Mouse (Mus musculus) testis, adult 2 months (tissue): Measurements from ENCODE around the gene Arhgap15. TPM values are rescaled to one million over a fixed set of nuclear protein-coding genes. Genes with fewer than 3 reads are reported as not detected.

Experiments
- H3K27ac ChIP-seq: fragments of 200-500 bp; 2 replicates; pipeline ENCODE4 v1.5.1; 2012; ENCODE audit warnings: low read depth, low read length; ENCODE audit not compliant: control insufficient read depth, insufficient read depth
- H3K27me3 ChIP-seq: fragments of 200-500 bp; 2 replicates; pipeline ENCODE4 v1.6.1; 2012; ENCODE audit warnings: mild to moderate bottlenecking, low read length, moderate library complexity; ENCODE audit not compliant: control insufficient read depth, insufficient read depth
- H3K36me3 ChIP-seq: fragments of 200-500 bp; 2 replicates; pipeline ENCODE4 v1.6.1; 2012; ENCODE audit warnings: mild to moderate bottlenecking, low read length; ENCODE audit not compliant: control insufficient read depth, insufficient read depth
- H3K4me1 ChIP-seq: fragments of 200-500 bp; 2 replicates; pipeline ENCODE4 v1.6.1; 2012; ENCODE audit warnings: low read length; ENCODE audit not compliant: control insufficient read depth, insufficient read depth
- H3K4me3 ChIP-seq: fragments of 200-500 bp; 2 replicates; pipeline ENCODE4 v1.5.1; 2012; ENCODE audit warnings: low read depth, mild to moderate bottlenecking, low read length, moderate library complexity, mixed read lengths; ENCODE audit not compliant: control insufficient read depth
- CTCF ChIP-seq: fragments of 200-500 bp; IDR thresholded peaks from 2 replicates; pipeline ENCODE4 v1.5.1; 2012; ENCODE audit warnings: low read depth, mild to moderate bottlenecking, inconsistent platforms, low read length, moderate library complexity; ENCODE audit not compliant: control insufficient read depth, insufficient read depth, insufficient replicate concordance
- POLR2A ChIP-seq: fragments of 200-500 bp; IDR thresholded peaks from 2 replicates; pipeline ENCODE4 v1.6.1; 2012; ENCODE audit warnings: low read depth, mild to moderate bottlenecking, inconsistent platforms, low read length, moderate library complexity; ENCODE audit not compliant: control insufficient read depth
- polyA plus RNA-seq: library from polyadenylated mRNA; depleted of rRNA; stranded (reverse); fragments of >200 nt; gene quantifications from 2 replicates; pipeline ENCODE4 v1.2.3, GENCODE M21; 2012

Arhgap15 gene
- polyA plus RNA-seq, 1 experiment: 0.43 TPM

- H3K36me3 ChIP-seq: no peaks in the 10 kb centered on the region
- TF ChIP-seq POLR2A (no peak), CTCF (no peak)
- H3K27me3 ChIP-seq: no peaks in the 10 kb centered on the region
- H3K4me1 ChIP-seq: peaks cover 3% of the 10 kb centered on the region; the same call in 1 of the 2 replicates
- no peak overlapping the region for H3K27ac ChIP-seq
- no peak overlapping the region for H3K4me3 ChIP-seq
Observed at GRCm38 (mm10) chr2:44313573-44313972, 564.9 kb downstream of the Arhgap15 start.

- no peak overlapping the region for H3K27ac ChIP-seq
- 0 out of 2 replicates have a peak, but pooled peaks cover 2% of the 10 kb centered on the region for H3K4me1 ChIP-seq
- H3K36me3 ChIP-seq: no peaks in the 10 kb centered on the region
- H3K4me3 ChIP-seq: no peak overlapping the region
- no peak for TF ChIP-seq CTCF
- TF ChIP-seq POLR2A: no peak
- H3K27me3 ChIP-seq: no peaks in the 10 kb centered on the region
Observed at GRCm38 (mm10) chr2:44318436-44318835, 569.8 kb downstream of the Arhgap15 start.

GRCm38 (mm10) chr2:44319479-44319878 lies 570.9 kb downstream of the Arhgap15 start:
- Histone ChIP-seq H3K36me3 (no peaks in the 10 kb centered on the region), H3K4me1 (0 out of 2 replicates have a peak, but pooled peaks cover 2% of the 10 kb centered on the region), H3K27me3 (no peaks in the 10 kb centered on the region), H3K27ac (no peak overlapping the region), H3K4me3 (no peak overlapping the region)
- no peak for TF ChIP-seq CTCF
- no peak for TF ChIP-seq POLR2A

GRCm38 (mm10) chr2:44323813-44324212 lies 575.2 kb downstream of the Arhgap15 start:
- Histone ChIP-seq H3K36me3 (no peaks in the 10 kb centered on the region), H3K27ac (no peak overlapping the region), H3K4me3 (no peak overlapping the region), H3K27me3 (no peaks in the 10 kb centered on the region), H3K4me1 (peaks cover 5% of the 10 kb centered on the region; the same call in 1 of the 2 replicates)
- TF ChIP-seq CTCF (no peak), POLR2A (no peak)

- no peaks in the 10 kb centered on the region for H3K27me3 ChIP-seq
- no peaks in the 10 kb centered on the region for H3K4me1 ChIP-seq
- TF ChIP-seq CTCF (no peak), POLR2A (no peak)
- H3K27ac ChIP-seq: no peak overlapping the region
- H3K4me3 ChIP-seq: no peak overlapping the region
- H3K36me3 ChIP-seq: no peaks in the 10 kb centered on the region
Observed at GRCm38 (mm10) chr2:44333295-44333694, 584.7 kb downstream of the Arhgap15 start.

GRCm38 (mm10) chr2:44334006-44334405 lies 585.4 kb downstream of the Arhgap15 start:
- no peaks in the 10 kb centered on the region for H3K27me3 ChIP-seq
- TF ChIP-seq CTCF: no peak
- no peak for TF ChIP-seq POLR2A
- no peak overlapping the region for H3K27ac ChIP-seq
- no peaks in the 10 kb centered on the region for H3K36me3 ChIP-seq
- no peaks in the 10 kb centered on the region for H3K4me1 ChIP-seq
- H3K4me3 ChIP-seq: no peak overlapping the region

GRCm38 (mm10) chr2:44334517-44334916 lies 585.9 kb downstream of the Arhgap15 start:
- Histone ChIP-seq H3K4me1 (no peaks in the 10 kb centered on the region), H3K27me3 (no peaks in the 10 kb centered on the region), H3K4me3 (no peak overlapping the region), H3K36me3 (no peaks in the 10 kb centered on the region), H3K27ac (no peak overlapping the region)
- no peak for TF ChIP-seq CTCF
- no peak for TF ChIP-seq POLR2A
